Mouse (Mus musculus): ENCODE measurements around the gene C77080.

DNA sequence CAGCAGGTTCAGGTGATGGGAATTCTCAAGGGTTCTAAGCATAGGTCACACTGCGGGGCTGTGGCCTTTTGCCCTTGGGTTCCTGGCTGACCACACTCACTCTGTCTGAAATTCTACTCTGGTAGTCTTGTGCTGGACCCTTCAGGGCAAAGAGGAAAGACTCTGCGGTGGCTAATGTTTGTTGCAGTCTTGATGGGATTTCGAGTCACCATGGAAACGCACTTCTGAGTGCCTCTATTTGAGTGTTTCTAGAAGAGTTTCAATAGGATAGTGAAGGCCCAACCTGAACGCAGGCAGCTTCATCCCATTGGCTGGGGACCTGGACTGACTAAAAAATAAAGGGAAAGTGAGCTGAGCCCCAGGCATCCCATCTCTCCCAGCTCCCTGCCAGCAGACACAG lies 5.6 kb upstream of the C77080 start:
- TF ChIP-seq CTCF (IDR thresholded peaks at IDR 0.05; ENCODE audit: extremely low read depth, insufficient read depth, insufficient read length, insufficient replicate concordance) (no peak), POLR2A (IDR thresholded peaks at IDR 0.05; ENCODE audit: low read depth, low read length) (no peak)

Measured in spleen, adult 2 months (tissue).